Mouse (Mus musculus): ENCODE measurements around the gene Src. TPM values are rescaled to one million over a fixed set of nuclear protein-coding genes. Genes with fewer than 3 reads are reported as not detected.

The Src gene
- polyA plus RNA-seq, 1 experiment from 2014 or later = 36.6 TPM

GRCm38 (mm10) chr2:157500364-157500763 is 82.1 kb downstream of the Src start:
- ATAC-seq = no peak

GRCm38 (mm10) chr2:157501324-157501723 is 83.1 kb downstream of the Src start:
- Histone ChIP-seq H3K4me3 (replicated peaks; ENCODE audit: low read length) (no peak overlapping the region), H3K36me3 (ENCODE audit: control insufficient read depth, insufficient read depth) (no peaks in the 10 kb centered on the region), H3K4me1 (replicated peaks; ENCODE audit: control insufficient read depth, insufficient read depth, low read length) (peaks cover 16% of the 10 kb centered on the region), H3K9me3 (ENCODE audit: control insufficient read depth, low read length) (no peaks in the 10 kb centered on the region), H3K9ac (replicated peaks; ENCODE audit: low read depth, low read length) (no peak overlapping the region), H3K27ac (ENCODE audit: low read length) (no peak overlapping the region), H3K4me2 (ENCODE audit: low read length) (no peak overlapping the region), H3K27me3 (replicated peaks; ENCODE audit: control insufficient read depth, insufficient read depth, low read length) (no peaks in the 10 kb centered on the region)
- 94% methylated on average over 4 of the region's 4 CpGs for WGBS
- ATAC-seq = no peak

More at GRCm38 (mm10) chr2:157500364-157500763, 82.1 kb downstream of the Src start:
- no peak overlapping the region for H3K9ac ChIP-seq (replicated peaks; ENCODE audit: low read depth, low read length)
- no peaks in the 10 kb centered on the region for H3K36me3 ChIP-seq (ENCODE audit: control insufficient read depth, insufficient read depth)
- WGBS = 91% methylated on average over 2 of the region's 2 CpGs
- H3K4me1 ChIP-seq (replicated peaks; ENCODE audit: control insufficient read depth, insufficient read depth, low read length) = peaks cover 16% of the 10 kb centered on the region
- H3K9me3 ChIP-seq (ENCODE audit: control insufficient read depth, low read length) = no peaks in the 10 kb centered on the region
- H3K27me3 ChIP-seq (replicated peaks; ENCODE audit: control insufficient read depth, insufficient read depth, low read length) = no peaks in the 10 kb centered on the region
- H3K4me2 ChIP-seq (ENCODE audit: low read length) = no peak overlapping the region
- no peak overlapping the region for H3K27ac ChIP-seq (ENCODE audit: low read length)
- H3K4me3 ChIP-seq (replicated peaks; ENCODE audit: low read length) = no peak overlapping the region

- WGBS = 36% methylated on average over 14 of the region's 14 CpGs
- Histone ChIP-seq H3K36me3 (ENCODE audit: control insufficient read depth, insufficient read depth) (no peaks in the 10 kb centered on the region), H3K27me3 (replicated peaks; ENCODE audit: control insufficient read depth, insufficient read depth, low read length) (no peaks in the 10 kb centered on the region), H3K4me3 (replicated peaks; ENCODE audit: low read length) (no peak overlapping the region), H3K27ac (ENCODE audit: low read length) (no peak overlapping the region), H3K4me1 (replicated peaks; ENCODE audit: control insufficient read depth, insufficient read depth, low read length) (peaks cover 5% of the 10 kb centered on the region), H3K9ac (replicated peaks; ENCODE audit: low read depth, low read length) (no peak overlapping the region), H3K4me2 (ENCODE audit: low read length) (no peak overlapping the region), H3K9me3 (ENCODE audit: control insufficient read depth, low read length) (no peaks in the 10 kb centered on the region)
- ATAC-seq = peak; percentile 63
Observed at GRCm38 (mm10) chr2:157506779-157507178, 88.5 kb downstream of the Src start.

GRCm38 (mm10) chr2:157509182-157509581 is 90.9 kb downstream of the Src start:
- H3K27ac ChIP-seq (ENCODE audit: low read length) = no peak overlapping the region
- WGBS = 88% methylated on average over 5 of the region's 5 CpGs
- H3K9ac ChIP-seq (replicated peaks; ENCODE audit: low read depth, low read length) = no peak overlapping the region

GRCm38 (mm10) chr2:157510031-157510430 is 91.8 kb downstream of the Src start:
- Histone ChIP-seq H3K9ac (replicated peaks; ENCODE audit: low read depth, low read length) (no peak overlapping the region), H3K27ac (ENCODE audit: low read length) (no peak overlapping the region), H3K36me3 (ENCODE audit: control insufficient read depth, insufficient read depth) (no peaks in the 10 kb centered on the region), H3K27me3 (replicated peaks; ENCODE audit: control insufficient read depth, insufficient read depth, low read length) (no peaks in the 10 kb centered on the region), H3K4me2 (ENCODE audit: low read length) (no peak overlapping the region), H3K9me3 (ENCODE audit: control insufficient read depth, low read length) (no peaks in the 10 kb centered on the region), H3K4me1 (replicated peaks; ENCODE audit: control insufficient read depth, insufficient read depth, low read length) (peaks cover 26% of the 10 kb centered on the region), H3K4me3 (replicated peaks; ENCODE audit: low read length) (no peak overlapping the region)
- no peak for ATAC-seq
- WGBS = 60% methylated on average over 4 of the region's 4 CpGs

More at GRCm38 (mm10) chr2:157509182-157509581, 90.9 kb downstream of the Src start:
- Histone ChIP-seq H3K9me3 (ENCODE audit: control insufficient read depth, low read length) (no peaks in the 10 kb centered on the region), H3K4me3 (replicated peaks; ENCODE audit: low read length) (no peak overlapping the region), H3K36me3 (ENCODE audit: control insufficient read depth, insufficient read depth) (no peaks in the 10 kb centered on the region), H3K27me3 (replicated peaks; ENCODE audit: control insufficient read depth, insufficient read depth, low read length) (no peaks in the 10 kb centered on the region), H3K4me1 (replicated peaks; ENCODE audit: control insufficient read depth, insufficient read depth, low read length) (peaks cover 22% of the 10 kb centered on the region), H3K4me2 (ENCODE audit: low read length) (no peak overlapping the region)
- no peak for ATAC-seq

- H3K9ac ChIP-seq (replicated peaks; ENCODE audit: low read depth, low read length) = no peak overlapping the region
- H3K27me3 ChIP-seq (replicated peaks; ENCODE audit: control insufficient read depth, insufficient read depth, low read length) = no peaks in the 10 kb centered on the region
- no peak overlapping the region for H3K4me2 ChIP-seq (ENCODE audit: low read length)
- peaks cover 23% of the 10 kb centered on the region for H3K4me1 ChIP-seq (replicated peaks; ENCODE audit: control insufficient read depth, insufficient read depth, low read length)
- ATAC-seq = no peak
- WGBS = 79% methylated on average over 9 of the region's 9 CpGs
- no peak overlapping the region for H3K27ac ChIP-seq (ENCODE audit: low read length)
- no peak overlapping the region for H3K4me3 ChIP-seq (replicated peaks; ENCODE audit: low read length)
- no peaks in the 10 kb centered on the region for H3K9me3 ChIP-seq (ENCODE audit: control insufficient read depth, low read length)
- H3K36me3 ChIP-seq (ENCODE audit: control insufficient read depth, insufficient read depth) = no peaks in the 10 kb centered on the region
Observed at GRCm38 (mm10) chr2:157512859-157513258, 94.6 kb downstream of the Src start.

- H3K4me1 ChIP-seq (replicated peaks; ENCODE audit: control insufficient read depth, insufficient read depth, low read length) = peaks cover 31% of the 10 kb centered on the region
- 15% methylated on average over 9 of the region's 9 CpGs for WGBS
- no peak for ATAC-seq
- no peak overlapping the region for H3K9ac ChIP-seq (replicated peaks; ENCODE audit: low read depth, low read length)
- no peak overlapping the region for H3K4me2 ChIP-seq (ENCODE audit: low read length)
- H3K9me3 ChIP-seq (ENCODE audit: control insufficient read depth, low read length) = no peaks in the 10 kb centered on the region
- no peak overlapping the region for H3K4me3 ChIP-seq (replicated peaks; ENCODE audit: low read length)
- H3K36me3 ChIP-seq (ENCODE audit: control insufficient read depth, insufficient read depth) = no peaks in the 10 kb centered on the region
- H3K27ac ChIP-seq (ENCODE audit: low read length) = no peak overlapping the region; the same call in 1 of the 2 replicates
- H3K27me3 ChIP-seq (replicated peaks; ENCODE audit: control insufficient read depth, insufficient read depth, low read length) = no peaks in the 10 kb centered on the region
Observed at GRCm38 (mm10) chr2:157513737-157514208, 95.5 kb downstream of the Src start.

GRCm38 (mm10) chr2:157514353-157514752 is 96.1 kb downstream of the Src start:
- 9% methylated on average over 4 of the region's 4 CpGs for WGBS
- H3K4me1 ChIP-seq (replicated peaks; ENCODE audit: control insufficient read depth, insufficient read depth, low read length) = peaks cover 31% of the 10 kb centered on the region
- no peaks in the 10 kb centered on the region for H3K36me3 ChIP-seq (ENCODE audit: control insufficient read depth, insufficient read depth)
- no peak overlapping the region for H3K27ac ChIP-seq (ENCODE audit: low read length)
- H3K9me3 ChIP-seq (ENCODE audit: control insufficient read depth, low read length) = no peaks in the 10 kb centered on the region
- no peak overlapping the region for H3K4me3 ChIP-seq (replicated peaks; ENCODE audit: low read length)
- no peak overlapping the region for H3K9ac ChIP-seq (replicated peaks; ENCODE audit: low read depth, low read length)
- no peak for ATAC-seq
- no peaks in the 10 kb centered on the region for H3K27me3 ChIP-seq (replicated peaks; ENCODE audit: control insufficient read depth, insufficient read depth, low read length)
- H3K4me2 ChIP-seq (ENCODE audit: low read length) = no peak overlapping the region

- Histone ChIP-seq H3K27me3 (replicated peaks; ENCODE audit: control insufficient read depth, insufficient read depth, low read length) (no peaks in the 10 kb centered on the region), H3K27ac (ENCODE audit: low read length) (no peak overlapping the region), H3K4me3 (replicated peaks; ENCODE audit: low read length) (no peak overlapping the region), H3K9ac (replicated peaks; ENCODE audit: low read depth, low read length) (no peak overlapping the region), H3K4me1 (replicated peaks; ENCODE audit: control insufficient read depth, insufficient read depth, low read length) (peaks cover 43% of the 10 kb centered on the region), H3K4me2 (ENCODE audit: low read length) (no peak overlapping the region), H3K36me3 (ENCODE audit: control insufficient read depth, insufficient read depth) (no peaks in the 10 kb centered on the region), H3K9me3 (ENCODE audit: control insufficient read depth, low read length) (no peaks in the 10 kb centered on the region)
- ATAC-seq = no peak
- 29% methylated on average over 6 of the region's 6 CpGs for WGBS
Observed at GRCm38 (mm10) chr2:157517526-157517925, 99.3 kb downstream of the Src start.

GRCm38 (mm10) chr2:157518451-157518850 is 100.2 kb downstream of the Src start:
- Histone ChIP-seq H3K9ac (replicated peaks; ENCODE audit: low read depth, low read length) (no peak overlapping the region), H3K27ac (ENCODE audit: low read length) (no peak overlapping the region), H3K4me2 (ENCODE audit: low read length) (no peak overlapping the region), H3K9me3 (ENCODE audit: control insufficient read depth, low read length) (no peaks in the 10 kb centered on the region), H3K4me3 (replicated peaks; ENCODE audit: low read length) (no peak overlapping the region), H3K27me3 (replicated peaks; ENCODE audit: control insufficient read depth, insufficient read depth, low read length) (no peaks in the 10 kb centered on the region), H3K4me1 (replicated peaks; ENCODE audit: control insufficient read depth, insufficient read depth, low read length) (peaks cover 37% of the 10 kb centered on the region), H3K36me3 (ENCODE audit: control insufficient read depth, insufficient read depth) (no peaks in the 10 kb centered on the region)
- WGBS = 41% methylated on average over 7 of the region's 7 CpGs
- ATAC-seq = no peak

Measured in forebrain, embryonic 16.5 days (tissue).